Mouse (Mus musculus) liver, embryonic 14.5 days (tissue): ENCODE data around the gene Tmub2.

ENCODE experiments used
- CTCF ChIP-seq: IDR thresholded peaks from 2 replicates; pipeline ENCODE4 v1.5.1; 2016; ENCODE audit warnings: antibody characterized with exemption, low read depth, control low read depth
- EP300 ChIP-seq: IDR thresholded peaks from 2 replicates; pipeline ENCODE4 v1.6.1; 2016; ENCODE audit warnings: antibody characterized with exemption, low read depth

DNA sequence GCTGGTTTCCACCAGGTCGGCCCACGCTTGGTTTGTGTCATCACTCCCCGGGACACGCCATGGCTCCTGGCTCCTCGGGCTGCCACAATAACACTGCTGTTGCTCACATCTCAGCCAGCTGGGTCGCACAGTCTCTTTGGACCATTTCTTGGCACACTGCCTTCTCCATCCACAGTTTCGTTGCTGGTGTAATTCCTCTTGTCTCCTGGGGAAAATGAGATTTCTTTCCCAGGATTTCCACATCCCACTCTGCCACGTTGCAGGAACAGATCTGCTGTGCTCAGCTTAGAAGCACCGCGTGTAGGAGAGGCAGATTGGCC lies 35.9 kb downstream of the Tmub2 start:
- no peak for TF ChIP-seq EP300
- TF ChIP-seq CTCF, result no peak
